Mouse (Mus musculus) cortical plate, adult 2 months (tissue): ENCODE measurements around the gene Borcs6.

Source experiments
- CTCF ChIP-seq: fragments of 200-500 bp; IDR thresholded peaks from 2 replicates; pipeline ENCODE4 v1.5.1; 2011; ENCODE audit warnings: mild to moderate bottlenecking, control low read depth, low read length; ENCODE audit not compliant: insufficient read depth; ENCODE audit errors: extremely low read depth
- POLR2A ChIP-seq: fragments of 200-500 bp; IDR thresholded peaks from 2 replicates; pipeline ENCODE4 v1.6.1; 2011; ENCODE audit warnings: mild to moderate bottlenecking, low read length, control low read depth; ENCODE audit not compliant: insufficient read depth; ENCODE audit errors: extremely low read depth

DNA sequence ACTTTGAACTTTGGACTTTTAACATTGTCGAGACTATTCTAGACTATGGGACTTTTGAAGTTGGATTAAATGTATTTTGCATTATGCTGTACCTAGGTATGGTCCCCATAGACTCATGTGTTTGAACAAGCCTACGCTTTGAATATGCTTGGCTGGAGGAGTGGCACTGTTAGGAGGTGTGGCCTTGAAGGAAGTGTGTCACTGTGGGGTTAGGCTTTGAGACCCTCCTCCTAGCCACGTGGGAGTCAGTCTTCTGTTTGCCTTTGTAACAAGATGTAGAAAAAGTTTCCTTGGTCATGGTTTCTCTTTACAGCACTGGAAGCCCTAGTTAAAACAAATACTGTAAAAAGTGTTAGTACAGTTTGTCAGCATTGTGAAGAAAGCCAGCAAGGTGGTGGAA is 5.7 kb upstream of the Borcs6 start:
- no peak for TF ChIP-seq CTCF
- no peak for TF ChIP-seq POLR2A
